Comparison of ENCODE assay signal across 21 mouse cellular contexts in genomic region chr14:16155106-16155505, GRCm38 (mm10).
"Had no signal": no experiment of that assay in that cellular context is flagged by ENCODE, and none has a peak within 500 bp of the region (broad histone marks: within the 10 kb centered on the region; RNA-seq: fewer than 3 reads in every experiment).

No protein-coding gene starts in this region.

- H3K27me3 ChIP-seq: lung, embryonic 15.5 days; megakaryocyte, embryonic 14.5 days; midbrain, embryonic 13.5 days; midbrain, embryonic 15.5 days; neural tube, embryonic 13.5 days; neural tube, embryonic 15.5 days had no signal

- H3K9me3 ChIP-seq: lung, embryonic 15.5 days; megakaryocyte, embryonic 14.5 days; midbrain, embryonic 13.5 days; midbrain, embryonic 15.5 days; neural tube, embryonic 13.5 days; neural tube, embryonic 15.5 days had no signal

- H3K9ac ChIP-seq: liver, postnatal 0 days; lung, embryonic 15.5 days; midbrain, embryonic 13.5 days; midbrain, embryonic 15.5 days; neural tube, embryonic 13.5 days; neural tube, embryonic 15.5 days had no signal

- H3K4me2 ChIP-seq: lung, embryonic 15.5 days; midbrain, embryonic 11.5 days; midbrain, embryonic 13.5 days; midbrain, embryonic 15.5 days; neural tube, embryonic 13.5 days; neural tube, embryonic 15.5 days had no signal

- ATAC-seq: liver, postnatal 0 days; lung, postnatal 0 days; midbrain, embryonic 13.5 days; midbrain, embryonic 15.5 days had no signal

- H3K27ac ChIP-seq: lung, embryonic 15.5 days; macrophage; midbrain, embryonic 13.5 days; midbrain, embryonic 15.5 days; neural tube, embryonic 13.5 days; neural tube, embryonic 15.5 days had no signal

- DNase-seq: liver, postnatal 0 days; lung, adult 2 months; lung, postnatal 14 days; lung, postnatal 36 days; retina, postnatal 1 day; right cerebral cortex, adult 18-20 months; right cerebral cortex, postnatal 25 days; right cerebral cortex, postnatal 4 days; spleen, adult 18-20 months; thymus, adult 18-20 months; thymus, postnatal 14 days; thymus, postnatal 36 days had no signal

- H3K4me3 ChIP-seq: lung, embryonic 15.5 days; megakaryocyte, embryonic 14.5 days; midbrain, embryonic 13.5 days; midbrain, embryonic 15.5 days; neural tube, embryonic 13.5 days; neural tube, embryonic 15.5 days had no signal

- H3K4me1 ChIP-seq: lung, embryonic 15.5 days; megakaryocyte, embryonic 14.5 days; midbrain, embryonic 13.5 days; midbrain, embryonic 15.5 days; neural tube, embryonic 13.5 days; neural tube, embryonic 15.5 days had no signal

- H3K36me3 ChIP-seq: lung, embryonic 15.5 days; midbrain, embryonic 13.5 days; midbrain, embryonic 15.5 days; neural tube, embryonic 13.5 days; neural tube, embryonic 15.5 days had no signal
